Mouse (Mus musculus): ENCODE measurements around the gene Mmp14.

DNA sequence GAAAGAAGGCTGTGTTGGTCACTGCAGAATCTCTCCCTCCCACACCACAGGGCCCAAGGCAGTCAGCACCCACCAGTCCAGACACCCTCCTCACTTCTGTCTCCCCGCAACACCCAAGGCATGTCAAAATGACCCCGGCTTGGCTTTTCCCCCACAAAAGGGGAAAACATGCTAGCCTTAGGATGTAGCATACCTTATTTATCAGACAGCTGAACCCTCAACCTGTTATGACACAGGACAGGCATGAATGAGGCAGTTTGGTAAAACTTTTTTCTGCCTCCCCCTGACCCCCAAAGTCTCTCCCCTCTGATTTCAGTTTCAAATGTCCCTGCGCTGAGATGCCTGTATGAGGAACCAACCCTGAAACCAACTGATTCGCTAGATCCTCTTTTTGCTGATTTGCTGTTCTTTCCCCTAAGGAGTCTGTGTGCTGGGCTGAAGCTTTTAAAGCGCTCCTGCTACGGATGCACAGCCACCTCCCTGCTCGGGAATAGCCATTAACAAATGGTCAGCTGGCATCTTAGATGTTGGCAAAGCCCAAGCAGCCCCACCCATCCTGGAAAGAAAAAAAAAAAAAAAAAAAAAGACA lies 22.3 kb upstream of the Mmp14 start:
- TF ChIP-seq TAL1 (IDR thresholded peaks at IDR 0.05; ENCODE audit: low read length): no peak
- no peak for TF ChIP-seq GATA1 (IDR thresholded peaks at IDR 0.05; ENCODE audit: low read length)

Data from erythroblast, embryonic 14.5 days (primary cell).